Mouse (Mus musculus) urinary bladder, postnatal 36 days (tissue): ENCODE data around the gene Asic2.
A peak's percentile ranks its signal among the peaks of the same experiment; 100 is the strongest.

Source experiments
- DNase-seq, 2 experiments: peaks; one replicate each; pipeline ENCODE4 v3.0.0; 2022; ENCODE audit warnings: low spot score in 2 of 2, mixed read lengths in 1 of 2

The Asic2 gene

DNA sequence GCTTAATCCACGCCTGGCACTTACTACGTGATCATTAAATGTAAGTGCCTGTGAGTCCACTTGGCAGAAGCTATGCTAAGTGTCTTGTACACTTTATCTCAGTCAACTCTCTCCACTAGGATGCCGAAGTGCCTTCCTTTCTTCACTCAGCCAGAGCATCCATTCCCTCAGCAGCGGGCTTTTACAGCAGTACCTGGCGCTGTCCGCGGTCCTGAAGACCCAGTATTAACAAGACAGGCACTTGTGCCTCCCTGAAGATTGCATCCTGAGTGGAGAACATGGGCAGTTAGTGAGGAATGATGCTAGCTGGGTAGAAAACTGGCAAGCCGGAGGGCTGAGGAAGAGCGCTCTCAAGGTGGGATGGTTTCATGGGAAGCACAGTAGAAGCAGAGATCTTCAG, 852.6 kb downstream of the Asic2 start:
- DNase-seq, result peak; percentile 16 to 36

DNA sequence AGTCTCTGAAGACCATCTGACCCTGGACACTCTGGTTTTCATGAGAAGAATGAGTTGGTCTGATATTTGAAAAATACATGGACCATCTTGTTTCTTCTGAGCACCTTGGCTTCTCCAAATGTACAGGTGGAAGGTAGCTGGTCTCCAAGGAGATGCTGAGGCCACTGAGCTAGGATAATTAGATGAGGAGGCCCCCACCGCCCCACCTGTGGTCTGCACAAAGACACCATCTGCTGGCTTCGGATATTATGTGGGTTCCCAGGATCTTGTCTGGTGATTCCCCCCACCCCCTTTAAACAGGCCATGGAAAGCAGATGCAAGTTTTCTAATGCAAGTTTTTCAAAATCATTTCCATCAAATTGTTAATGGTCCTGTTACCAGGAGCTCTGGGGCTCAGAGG, 856.6 kb downstream of the Asic2 start:
- no peak for DNase-seq

DNA sequence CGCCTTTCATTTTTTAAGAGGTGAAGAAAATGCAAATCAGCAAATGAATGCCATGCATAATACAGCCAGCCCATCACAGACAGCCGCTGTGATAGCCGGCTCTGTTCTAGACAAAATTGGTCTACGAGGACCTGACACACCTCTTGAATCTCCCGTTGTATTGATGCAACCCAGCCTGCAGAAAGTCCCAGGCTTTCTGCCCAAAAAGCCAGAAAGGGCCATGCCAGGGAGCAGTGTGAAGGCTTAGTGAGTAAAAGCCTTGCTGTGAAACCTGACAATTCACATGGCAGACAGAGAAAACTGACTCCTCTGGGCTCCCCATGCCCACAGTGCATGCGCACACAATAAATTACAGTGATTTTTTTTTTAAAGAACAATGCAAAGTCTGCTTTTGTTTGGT, 858.2 kb downstream of the Asic2 start:
- DNase-seq, result no peak

DNA sequence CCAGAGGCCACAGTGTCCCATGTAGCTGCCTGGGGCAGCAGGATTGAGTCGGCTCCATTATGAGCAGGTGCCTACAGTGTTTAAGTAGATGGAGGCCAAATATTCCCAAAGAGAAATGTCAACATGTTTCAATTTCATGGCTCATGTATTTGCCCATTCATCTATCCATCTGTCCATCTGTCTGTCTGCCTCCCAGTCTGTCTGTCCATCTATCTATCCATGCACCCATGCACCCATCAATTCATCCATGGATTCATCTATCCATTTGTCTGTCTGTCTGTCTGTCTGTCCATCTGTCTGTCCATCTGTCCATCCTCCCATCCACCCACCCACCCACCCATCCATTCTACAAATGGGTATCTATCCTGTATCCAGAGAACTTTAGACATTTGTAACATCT, 861.3 kb downstream of the Asic2 start:
- no peak for DNase-seq

DNA sequence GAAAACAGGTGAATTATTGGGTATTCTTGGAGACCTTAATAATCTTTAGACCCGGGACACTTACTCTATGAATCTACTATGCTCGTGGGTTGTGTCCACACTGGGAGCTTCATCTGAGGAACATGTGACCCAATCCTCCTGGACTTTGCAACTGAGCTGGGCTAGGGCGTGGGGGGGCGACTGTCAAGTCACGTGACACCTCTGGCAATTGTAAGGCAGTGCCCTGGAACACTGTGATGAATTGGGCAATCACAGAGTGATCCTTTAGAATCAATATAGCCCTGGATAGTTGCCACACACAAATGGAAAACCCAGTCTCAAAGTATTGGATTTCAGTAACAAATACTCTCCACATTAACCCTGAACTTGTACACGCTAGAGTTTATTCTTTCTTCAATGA, 867.4 kb downstream of the Asic2 start:
- DNase-seq, result no peak

DNA sequence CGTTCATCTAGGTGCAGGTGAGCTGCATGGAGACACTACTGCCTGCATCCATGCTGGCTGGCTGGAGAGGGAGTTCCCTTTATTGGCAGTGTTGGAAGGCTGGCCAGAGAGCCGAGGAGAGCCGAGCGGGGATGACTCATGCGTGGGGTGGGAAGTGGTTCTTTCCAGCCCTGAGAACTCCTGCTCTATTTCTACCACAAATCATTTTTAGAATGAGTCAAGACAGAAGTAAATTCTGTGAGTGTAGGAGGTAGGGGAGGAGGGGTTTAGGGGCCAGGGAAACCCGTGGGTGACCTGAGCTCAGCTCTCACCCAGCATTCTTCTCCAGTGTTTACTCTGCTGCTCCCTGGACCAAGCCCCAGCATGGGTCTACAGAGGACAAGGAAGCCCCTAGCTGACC, 872.2 kb downstream of the Asic2 start:
- DNase-seq, result peak; percentile 22 to 65

DNA sequence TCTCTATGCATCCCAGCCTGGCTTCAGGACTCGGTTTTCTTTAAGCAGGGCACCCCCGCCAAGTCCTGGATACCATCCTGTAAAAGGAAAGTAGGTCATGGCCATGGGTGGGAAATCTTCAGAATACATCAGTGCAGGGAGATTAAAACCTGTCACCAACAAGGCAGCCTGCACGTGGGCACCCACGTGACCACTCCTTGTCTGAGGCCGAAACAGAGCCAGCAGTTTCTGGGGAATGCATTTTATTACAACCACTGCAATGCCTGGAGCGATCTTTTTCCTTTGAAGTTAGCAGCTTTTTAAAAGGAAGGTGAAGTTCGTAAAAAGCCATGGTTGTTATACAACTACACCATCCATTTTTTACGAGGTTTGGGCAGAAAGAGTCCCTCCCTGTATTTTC, 873.7 kb downstream of the Asic2 start:
- DNase-seq, result peak in 1 of 2 experiments; percentile 11

DNA sequence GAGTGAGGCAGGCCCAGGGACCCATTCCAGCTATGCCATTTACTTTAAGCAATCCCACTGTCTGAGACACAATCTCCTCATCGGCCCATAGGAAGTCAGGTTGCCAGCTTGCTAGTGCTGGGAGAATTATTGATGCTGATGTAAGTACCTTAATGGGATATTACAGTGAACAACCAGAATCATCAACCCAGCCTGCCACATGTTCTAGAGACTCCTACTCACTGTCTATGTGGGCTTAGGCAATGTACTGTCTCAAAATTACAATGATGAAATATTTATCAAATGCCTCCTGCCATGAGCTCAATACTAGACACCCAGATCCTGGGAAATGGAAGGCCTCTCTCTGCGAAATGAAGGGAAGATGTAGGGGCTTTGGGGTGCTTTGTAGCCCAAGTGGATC, 876.1 kb downstream of the Asic2 start:
- no peak for DNase-seq

DNA sequence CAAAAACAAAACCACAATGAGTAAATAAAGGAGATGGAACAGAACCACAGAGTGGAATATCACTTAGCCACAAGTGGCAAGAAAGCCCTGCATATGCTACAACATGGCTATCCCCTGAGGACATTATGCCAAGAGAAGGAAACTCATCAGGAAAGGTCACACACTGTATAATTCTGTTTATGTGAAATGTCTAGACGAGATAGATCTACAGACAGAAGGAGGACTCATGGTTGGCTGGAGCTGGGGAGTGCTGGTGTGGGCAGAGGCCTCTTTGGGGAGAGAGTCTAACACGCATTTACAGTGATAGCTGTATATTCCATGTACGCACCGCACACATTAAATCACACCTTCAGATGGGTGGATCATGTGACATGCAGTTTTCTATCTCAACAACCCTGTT, 884.4 kb downstream of the Asic2 start:
- DNase-seq, result no peak

DNA sequence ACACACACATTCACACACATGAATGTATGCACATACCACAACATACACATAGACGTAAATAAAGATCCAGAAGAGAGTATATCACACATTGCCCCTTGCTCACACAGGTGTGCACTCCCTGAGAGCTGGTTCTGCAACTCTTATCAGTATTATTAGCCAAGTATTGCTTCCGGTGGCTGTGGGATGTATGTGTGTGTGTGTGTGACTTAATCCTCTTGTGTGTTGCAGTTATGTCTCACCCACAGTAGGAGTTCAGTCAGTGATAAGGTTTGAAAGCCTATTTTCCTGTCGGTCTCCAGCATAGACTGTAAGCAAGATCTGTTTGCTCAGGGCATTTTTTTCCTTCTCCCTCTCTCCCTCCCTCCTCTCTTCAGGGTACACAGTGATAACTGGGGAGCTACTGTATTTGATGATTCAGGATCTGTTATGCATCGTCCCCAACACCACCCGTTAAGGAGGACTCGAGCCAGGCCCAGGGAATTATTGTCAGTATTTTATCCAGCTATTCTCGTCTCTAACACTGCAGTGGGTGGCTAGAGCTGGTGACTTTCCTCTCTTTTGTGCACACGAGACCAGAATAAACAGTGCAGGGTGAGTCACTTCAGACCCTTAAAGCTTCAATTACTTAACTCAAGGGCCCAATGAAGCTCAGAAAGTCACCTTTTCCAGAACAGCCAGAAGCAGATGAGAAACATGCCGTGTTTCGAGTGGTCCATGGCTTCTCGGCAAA, 888.0 kb downstream of the Asic2 start:
- DNase-seq, result no peak

DNA sequence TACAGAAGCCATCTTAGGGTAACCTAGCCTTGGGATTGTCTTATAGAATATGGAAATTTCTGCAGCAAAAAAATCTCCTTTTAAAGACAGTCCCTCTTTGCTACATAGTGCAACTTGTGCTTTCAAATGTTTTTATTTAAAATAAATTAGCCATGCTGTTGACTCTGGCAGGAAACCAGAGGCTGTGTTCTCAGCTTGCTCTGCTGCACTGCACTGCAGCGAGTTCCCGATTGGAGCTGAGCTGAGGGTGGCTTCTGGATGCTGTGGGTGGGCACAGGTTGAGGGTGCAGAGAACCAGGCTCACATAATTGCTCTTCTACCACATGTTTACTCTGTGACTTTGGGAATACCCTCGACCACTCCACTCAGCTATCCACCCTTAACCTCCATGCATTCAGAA, 889.0 kb downstream of the Asic2 start:
- DNase-seq, result no peak

DNA sequence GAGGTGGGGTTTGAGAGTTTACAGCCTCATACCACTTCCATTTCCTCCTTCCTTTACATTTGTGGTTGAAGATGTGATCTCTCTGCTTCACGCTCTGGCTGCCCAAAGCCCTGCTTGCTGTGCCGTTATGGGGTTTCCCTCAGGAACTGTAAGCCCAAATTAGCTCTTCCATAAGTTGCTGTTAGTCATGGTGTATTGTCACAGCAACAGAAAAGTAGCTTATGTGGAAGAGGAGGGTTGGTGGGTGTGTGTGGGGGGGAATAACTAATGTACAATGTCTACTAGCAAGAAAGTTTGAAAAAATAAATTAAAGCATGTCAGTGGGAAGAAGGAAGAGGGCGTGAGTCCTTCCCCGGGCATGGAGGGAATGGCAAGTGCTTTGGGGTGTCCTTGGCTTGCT, 896.4 kb downstream of the Asic2 start:
- DNase-seq, result no peak

DNA sequence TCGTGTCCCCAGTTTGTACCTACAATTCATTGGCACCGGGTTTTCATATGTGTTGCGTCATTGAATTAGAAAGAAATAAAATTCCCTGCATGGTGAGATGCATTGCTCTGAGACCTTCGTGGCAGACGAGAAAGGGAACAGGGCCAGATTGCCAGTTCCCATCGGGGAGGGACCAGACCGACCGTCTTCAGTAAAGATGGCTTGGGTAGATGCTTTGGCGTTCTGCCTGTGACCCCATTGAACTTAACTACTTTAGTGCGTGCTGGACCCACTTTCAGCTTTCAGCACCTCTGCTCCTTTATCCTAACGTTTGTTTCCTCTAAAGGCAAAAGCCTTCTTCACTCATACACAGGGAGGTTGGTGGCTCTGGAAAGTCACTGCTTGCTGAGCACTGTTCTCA, 902.9 kb downstream of the Asic2 start:
- no peak for DNase-seq

DNA sequence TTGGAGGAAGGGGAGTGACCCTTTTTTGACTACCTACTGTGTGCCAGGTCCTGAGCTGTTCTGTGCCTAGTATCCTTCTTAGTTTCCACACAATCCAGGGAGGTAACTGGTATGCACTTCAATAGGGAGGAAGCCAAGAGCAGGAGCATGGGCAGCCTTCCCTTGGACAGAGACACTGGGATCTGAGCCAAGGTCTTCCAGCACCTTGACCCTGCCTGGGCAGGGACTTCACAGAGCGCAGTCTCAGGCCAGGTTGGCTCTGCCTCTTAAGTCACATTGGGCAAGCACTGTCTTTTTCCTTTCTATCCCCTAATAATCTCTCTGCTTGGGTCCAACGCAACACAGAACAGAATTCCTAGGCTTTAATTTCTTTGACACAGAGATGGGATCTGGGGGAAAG, 904.3 kb downstream of the Asic2 start:
- DNase-seq, result peak in 1 of 2 experiments; percentile 3

DNA sequence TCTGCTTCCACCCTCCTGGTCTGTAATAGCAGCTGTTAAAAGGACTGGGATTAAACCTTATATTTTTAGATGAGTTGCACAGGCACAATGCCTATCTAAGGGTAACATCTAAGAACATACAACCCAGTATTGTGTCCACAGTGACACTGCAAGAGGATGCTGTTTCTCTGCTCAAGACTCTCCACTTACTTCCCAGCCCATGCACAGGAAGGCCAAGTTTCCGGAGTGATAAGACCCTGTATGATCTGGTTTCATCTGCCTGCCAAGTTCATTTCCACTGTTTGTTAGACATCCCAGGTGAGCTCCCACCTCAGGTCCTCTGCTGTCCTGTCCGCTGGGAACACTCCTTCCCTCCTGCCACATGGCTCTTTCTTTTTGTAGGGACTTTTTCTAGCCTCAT, 908.2 kb downstream of the Asic2 start:
- no peak for DNase-seq

DNA sequence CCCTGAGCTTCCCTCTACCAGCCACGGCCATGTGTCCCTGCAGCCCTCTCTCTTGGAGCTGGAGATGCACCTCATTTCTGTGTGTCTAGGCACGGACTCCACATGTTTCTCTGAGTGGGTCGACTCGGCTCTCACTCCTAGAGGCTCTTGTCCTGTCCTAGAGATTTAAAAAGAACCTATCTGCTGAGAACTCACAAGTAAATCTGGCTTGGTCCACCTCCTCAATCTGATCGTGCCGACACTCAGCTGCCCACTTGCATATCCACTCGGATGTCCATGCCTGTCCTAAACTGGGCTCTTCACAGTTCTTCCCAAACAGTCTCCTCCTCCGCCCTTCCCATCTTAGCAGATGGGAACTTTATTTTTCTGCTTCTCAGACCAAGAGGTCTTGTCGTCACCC, 908.7 kb downstream of the Asic2 start:
- no peak for DNase-seq

DNA sequence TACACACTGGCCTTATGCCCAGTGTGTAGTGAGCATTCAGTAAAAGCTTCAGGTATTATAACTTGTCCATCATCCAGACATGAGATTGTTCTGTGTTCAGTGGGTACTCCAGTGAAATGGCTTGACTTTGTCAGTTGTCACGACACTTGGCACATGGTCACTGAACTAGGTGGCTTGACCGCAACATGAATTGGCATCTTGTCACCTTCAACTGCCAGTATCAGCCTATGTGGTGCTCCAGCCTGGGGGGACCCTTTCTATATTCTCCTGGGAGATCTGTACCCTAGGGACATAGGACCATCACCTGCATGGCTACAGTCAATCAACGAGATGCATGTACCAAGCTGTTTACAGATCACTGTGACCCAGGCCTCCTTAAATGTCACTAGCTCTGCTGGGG, 910.8 kb downstream of the Asic2 start:
- no peak for DNase-seq

DNA sequence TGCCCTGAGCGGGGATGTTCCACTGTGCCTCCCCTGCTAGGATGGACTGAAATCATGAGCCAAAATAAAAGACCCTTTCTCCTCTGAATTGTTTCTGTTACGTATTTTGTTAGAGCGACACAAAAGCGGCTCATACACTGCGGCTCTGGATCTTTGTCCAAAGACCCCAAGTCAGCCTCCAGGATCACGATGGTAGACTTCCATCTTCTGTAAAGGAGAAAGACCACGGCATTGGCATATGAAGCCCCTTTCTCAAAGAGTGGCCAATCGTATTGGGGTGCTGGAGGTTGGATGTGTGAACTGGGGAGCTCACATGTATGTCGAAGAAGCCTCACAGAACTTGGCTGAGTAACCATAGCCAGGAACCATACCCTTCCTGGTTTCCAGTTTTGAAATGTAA, 911.5 kb downstream of the Asic2 start:
- DNase-seq, result no peak

DNA sequence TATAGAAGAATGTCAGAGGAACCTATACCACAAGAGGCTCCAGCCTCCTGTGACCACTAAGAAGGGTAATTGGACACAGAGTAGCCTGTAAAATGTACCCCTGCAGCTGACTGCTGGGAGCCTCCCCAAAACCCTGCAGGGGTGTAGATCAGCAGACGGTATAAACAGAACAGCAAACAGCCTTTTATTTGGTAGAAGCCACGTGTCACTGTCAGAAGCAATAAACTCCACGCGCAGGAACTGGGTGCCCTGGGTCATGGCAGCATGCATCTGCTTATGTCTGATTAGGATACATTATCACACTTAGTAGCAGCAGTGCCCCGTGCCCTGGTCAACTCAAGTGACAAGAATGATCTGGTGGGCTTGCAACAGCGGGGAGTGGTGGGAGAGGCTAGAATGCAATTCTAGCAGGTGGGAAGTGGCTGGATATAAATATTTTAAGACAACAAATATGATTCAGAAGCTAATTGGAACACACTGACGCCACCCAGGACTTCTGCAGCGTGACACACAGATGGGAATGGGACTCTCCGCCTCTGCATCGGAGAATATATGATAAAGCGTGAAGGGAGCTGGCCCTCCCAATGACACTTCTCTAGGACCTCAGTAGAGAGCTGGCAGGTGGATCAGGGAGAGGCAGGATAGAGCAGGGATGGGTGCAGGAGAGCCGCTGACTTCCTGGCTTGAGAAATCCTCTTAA, 912.7 kb downstream of the Asic2 start:
- DNase-seq, result no peak

DNA sequence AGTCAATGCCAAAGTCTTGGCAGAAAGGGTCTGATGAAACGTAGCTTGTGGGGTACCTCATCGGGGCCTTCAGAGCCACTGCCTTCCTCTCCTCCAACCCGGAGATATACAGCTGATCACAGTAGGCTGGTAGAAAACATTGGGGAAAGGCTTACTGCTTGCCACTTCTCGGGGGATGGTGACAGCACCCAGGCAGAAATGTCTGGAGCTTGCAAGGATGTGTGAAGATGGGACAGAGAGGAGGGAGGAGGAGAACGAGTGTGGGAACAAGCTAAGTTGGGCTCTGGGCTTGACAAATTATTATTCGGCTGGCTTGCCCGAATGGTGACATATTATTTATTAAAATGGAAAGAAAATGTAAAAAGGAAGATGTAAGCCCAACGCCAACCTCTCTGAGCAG, 914.4 kb downstream of the Asic2 start:
- DNase-seq, result no peak

DNA sequence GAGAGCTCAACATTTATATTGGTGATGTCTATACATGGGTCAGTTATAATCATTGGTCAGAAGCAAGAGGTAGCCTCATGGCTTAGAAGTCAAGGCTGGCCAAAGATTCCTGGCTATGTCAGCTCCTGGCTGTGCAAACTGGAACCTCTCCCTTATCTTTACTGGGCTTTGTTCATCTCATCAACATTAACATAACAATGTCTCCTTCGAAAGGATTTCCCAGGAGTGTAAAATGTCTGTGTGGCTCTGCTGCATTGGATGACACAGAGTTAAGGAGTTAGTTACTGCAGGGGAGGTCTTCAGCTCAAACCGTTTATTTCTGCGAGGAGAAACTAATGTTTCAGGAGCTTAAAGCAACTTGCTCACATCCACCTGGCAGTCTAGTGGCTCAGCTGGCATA, 926.6 kb downstream of the Asic2 start:
- no peak for DNase-seq

DNA sequence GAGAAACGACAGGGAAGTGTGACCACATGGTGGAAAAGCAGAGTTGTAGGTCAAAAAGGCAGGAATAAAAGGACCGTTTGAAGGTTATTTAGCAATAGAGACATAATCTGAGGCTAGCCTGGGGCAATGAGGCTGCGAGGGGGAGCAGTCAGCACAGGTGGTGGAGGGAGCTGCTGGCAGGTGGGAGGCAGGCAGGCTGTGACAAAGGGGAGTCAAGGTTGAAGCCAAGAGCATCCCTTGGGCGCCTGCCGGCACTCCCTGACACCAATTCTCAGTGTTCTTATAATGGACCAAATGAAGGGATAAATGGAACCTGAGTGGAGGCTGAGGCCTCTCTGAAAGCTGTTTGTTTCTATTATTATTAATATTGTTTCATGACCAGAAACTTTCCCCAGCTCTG, 928.3 kb downstream of the Asic2 start:
- DNase-seq, result no peak

DNA sequence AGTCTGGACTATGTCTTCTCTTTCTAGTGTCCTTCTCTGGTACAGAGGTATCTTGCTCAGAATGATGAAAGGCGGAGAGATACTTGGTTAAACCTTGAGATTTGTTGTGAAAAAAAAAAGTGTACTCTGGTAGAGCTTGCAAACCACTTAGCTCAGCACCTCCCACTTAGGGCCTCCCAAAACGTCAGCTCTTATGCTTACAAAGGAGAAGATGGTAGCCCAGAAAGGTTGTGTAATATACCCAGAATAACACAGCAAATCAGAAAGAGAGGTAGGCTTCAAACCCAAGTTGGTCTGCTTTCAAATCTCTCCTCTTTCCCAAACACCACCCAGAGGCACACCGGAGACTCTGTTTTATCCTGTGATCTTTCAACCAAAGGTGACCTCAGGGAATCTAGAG, 936.1 kb downstream of the Asic2 start:
- no peak for DNase-seq

DNA sequence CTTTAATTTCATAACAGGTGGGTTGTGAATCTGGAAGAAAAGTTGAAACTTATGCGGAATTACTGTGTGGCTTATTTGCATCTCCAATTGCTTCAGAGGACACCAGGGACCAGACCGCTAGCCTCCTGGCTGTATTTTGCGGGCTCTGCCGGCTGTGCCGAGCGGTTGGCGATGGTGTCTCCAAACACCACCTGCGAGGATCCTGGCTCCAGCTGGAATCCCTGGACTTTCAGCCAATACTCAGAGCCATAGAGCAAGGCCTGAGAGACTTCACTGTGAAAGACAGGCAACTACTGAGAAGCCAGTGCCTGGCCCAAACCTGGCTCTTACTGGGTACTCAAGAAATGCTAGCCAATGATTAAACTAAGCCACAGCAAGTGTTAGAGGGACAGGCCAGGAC, 953.5 kb downstream of the Asic2 start:
- DNase-seq, result no peak
